Mouse (Mus musculus) embryo, embryonic 11 days (tissue): ENCODE data around the gene Ercc6l2.
A peak's percentile ranks its signal among the peaks of the same experiment; 100 is the strongest.
"Not testable (repeated sequence)": the region's sequence is repeated elsewhere in the genome, so short reads cannot be mapped to it uniquely, and the experiment has no call there.

Source experiments
- DNase-seq: peaks from one replicate; pipeline ENCODE4 v3.0.0-alpha.2; 2015

The Ercc6l2 gene

DNA sequence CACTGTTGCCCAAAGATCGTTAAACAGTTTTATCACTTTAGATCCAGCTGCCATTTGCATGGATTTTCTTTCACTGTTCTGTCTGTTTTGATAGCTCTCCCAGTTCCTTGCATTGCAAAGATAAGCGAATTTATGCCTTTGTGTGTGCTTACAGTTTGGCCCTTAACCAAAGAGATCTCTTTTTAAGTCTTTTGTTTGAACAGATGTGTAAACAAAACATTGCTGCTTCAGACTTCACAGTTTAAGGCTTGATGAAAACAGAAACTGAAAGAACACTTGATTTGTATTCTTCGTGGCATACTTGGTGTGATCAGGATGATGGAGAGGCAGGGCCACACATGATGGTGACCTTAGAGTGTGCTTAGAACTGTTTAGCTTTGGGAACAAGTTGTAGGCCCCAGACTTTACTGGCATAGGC, 70.5 kb downstream of the Ercc6l2 start:
- DNase-seq = no peak

DNA sequence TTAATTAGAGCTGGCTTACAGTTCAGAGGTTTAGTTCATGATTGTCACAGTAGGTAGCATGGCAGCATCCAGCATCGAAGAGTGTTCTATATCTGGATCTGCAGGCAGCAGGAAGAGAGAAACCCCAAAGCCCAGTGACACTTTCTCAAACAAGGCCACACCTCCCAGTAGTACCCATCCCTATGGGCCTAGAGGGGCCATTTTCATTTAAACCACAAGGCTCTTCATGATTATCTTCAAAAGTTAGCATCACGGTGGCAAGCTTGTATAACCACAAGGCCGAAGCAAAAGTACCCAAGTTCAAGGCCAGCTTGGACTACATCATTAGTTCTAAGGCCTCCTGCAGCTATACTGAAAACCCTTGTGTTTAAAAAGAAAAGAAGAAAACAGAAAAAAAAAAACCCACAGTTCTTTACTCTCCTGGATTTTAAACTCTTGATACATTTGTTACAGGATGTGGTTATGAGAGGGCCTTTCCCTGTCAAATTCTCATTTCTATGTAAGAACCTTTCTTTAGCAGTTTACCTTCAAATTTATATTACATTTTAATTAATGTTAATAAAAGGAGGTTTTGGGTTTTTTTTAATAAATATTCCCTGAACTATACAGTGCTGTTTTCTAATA, 71.5 kb downstream of the Ercc6l2 start:
- no peak for DNase-seq

DNA sequence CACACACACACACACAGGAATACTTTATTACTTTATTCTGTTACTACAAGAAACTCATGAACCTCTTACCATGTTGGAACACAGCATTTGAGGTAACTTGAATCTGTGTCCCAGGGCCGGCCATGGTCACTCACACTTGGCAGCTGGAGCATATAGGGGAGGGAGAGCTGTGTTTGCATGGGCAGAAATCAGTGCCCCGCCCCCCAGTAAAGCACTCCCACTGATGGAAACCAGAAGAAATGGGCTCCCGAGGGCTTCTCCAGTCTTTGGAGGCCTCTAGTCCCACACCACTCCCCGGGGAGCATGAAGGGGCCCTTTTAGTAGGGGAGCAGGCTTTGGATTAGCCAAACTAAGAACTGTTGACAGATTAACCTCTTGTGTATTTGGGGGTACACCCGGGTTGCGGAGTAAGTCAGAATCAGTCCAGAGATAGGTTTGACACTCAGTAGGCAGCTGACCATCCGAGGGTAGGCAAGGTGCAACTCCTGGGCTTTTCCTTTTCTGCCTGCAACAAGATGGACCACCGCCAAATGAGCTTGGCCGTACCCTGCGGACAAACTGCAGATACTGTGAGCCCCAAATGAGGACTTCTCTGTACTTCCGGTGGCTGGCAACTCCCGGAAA, 85.8 kb downstream of the Ercc6l2 start:
- DNase-seq = no peak

GRCm38 (mm10) chr13:63901303-63901713, 86.3 kb downstream of the Ercc6l2 start:
- DNase-seq = peak; percentile 87

GRCm38 (mm10) chr13:63901714-63902597, 86.9 kb downstream of the Ercc6l2 start:
- DNase-seq = peak; percentile 44

DNA sequence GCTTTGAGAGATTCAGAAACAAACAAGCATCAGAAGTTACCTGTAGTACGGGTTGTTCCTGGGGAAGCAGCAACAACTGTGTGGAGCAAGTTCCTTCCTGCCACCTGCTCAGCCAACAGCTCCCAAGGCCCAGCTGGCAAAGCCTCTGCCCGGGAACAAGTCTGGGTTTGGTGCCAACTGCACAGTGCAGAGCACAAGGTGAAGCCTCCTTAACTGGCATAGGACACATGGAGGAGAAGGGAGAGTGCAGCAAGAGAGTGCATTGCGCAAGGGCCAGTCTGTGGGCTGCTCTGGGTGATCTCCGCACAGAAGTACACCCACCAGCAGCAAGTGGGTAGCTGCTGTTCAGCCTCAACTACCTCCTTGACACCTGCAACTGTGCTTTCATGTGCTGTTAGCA, 91.5 kb downstream of the Ercc6l2 start:
- no peak for DNase-seq

GRCm38 (mm10) chr13:63907437-63907836, 92.4 kb downstream of the Ercc6l2 start:
- DNase-seq = no peak

- no peak for DNase-seq
These were observed 95.2 kb downstream of the Ercc6l2 start for GRCm38 (mm10) chr13:63910141-63910804.

DNA sequence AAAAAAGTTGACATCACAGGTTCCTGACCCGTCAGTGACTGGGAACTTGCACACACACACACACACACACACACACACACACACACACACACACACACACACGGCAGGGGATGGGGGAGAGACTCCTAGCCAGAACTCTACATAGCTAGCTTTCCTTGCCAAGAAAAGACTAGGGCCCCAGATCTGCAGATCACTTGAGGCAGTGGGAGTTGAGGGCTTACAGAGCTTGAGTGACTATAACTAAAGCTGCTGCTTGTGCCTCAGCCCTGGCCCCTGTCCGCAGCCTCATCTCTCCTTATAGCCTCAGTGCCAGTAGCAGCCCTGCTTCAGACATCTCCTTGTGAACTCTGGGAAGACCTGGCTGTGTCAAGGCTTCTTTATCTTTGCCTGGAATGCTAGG, 96.6 kb downstream of the Ercc6l2 start:
- DNase-seq = no peak

DNA sequence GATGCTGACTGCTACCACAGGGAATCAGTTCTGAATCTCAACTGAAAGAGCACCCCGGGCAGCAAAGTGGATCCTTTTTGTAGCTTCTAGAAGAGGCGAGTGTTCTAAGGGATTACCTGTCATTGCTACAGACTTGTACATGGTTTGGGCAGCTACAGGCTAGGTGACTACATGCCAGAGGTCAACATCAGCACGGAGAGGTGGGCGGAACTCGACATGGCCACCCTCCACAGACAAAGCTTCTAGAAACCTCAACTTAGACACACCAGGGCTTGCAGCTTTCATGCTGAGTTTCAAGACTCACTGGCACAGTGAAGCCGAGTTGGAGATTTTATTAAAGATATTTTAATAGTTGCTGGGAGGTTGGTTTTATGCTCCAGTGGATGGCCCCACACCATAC, 98.1 kb downstream of the Ercc6l2 start:
- no peak for DNase-seq

DNA sequence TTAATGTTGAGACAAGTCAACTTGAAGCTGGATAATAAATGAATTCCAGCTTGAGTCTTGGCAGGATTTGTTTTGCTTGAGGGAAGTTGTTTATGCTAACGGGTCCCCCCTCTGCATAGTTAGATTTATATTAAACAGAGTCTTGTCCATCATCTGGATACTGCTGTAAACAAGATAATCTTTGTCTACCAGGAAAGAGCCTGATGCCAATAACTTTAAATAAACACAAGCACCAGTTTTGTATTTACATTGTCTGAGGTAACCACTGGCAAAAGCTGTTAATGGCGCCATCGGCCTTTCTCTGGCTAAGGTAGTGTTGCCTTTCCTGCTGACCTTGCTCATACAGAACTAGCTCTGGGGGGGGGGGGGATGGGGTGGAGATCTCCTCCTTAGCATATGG, 100.1 kb downstream of the Ercc6l2 start:
- DNase-seq = no peak

DNA sequence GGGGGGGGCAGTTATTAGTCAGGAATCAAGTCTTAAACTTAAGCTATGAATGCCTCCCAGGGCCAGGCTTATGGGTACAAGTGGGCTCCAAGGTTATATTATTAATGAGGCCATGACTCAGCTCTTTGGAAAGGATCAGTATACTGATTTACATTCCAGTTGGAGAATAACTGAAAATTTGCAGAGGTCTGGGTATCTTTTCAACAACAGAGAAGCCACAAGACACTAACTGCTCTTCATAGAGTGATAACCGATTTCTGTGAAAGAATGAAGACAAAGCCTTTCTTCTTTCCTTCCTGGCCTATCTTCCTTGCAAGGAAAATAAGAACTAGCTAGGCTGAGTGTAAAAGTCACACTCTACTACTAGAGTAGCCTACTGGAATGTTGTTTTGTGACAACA, 100.6 kb downstream of the Ercc6l2 start:
- no peak for DNase-seq

- no peak for DNase-seq
These were observed 101.5 kb downstream of the Ercc6l2 start for GRCm38 (mm10) chr13:63916568-63916967.

DNA sequence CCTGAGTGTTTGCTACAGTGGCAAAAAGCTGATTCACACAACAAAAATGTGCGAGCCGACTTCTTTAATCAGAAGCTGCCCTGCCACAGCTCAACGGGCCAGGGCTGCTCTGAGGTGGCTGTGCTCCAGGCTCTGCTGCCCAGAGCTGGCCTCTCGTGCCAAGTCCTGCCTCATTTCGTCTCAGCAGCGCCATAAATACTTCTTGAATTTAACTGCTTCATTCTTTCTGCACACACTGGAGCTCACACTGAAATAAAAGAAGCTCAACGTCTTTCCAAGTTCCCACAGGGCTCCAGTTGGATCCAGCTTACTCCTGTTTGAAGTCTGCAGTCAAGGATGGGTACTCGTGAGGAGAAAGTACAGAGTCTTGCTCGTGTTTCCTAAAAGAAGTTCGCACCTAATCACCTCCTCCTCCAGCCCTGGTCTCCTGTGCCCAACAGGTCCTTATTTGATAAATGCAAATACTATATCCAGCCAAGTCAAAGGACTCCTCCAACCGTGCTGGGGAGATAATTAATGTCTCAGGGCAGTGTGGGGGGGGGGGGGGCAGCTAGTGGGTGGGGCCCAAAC, 102.2 kb downstream of the Ercc6l2 start:
- no peak for DNase-seq

- peak; percentile 81 for DNase-seq
These were observed 103.0 kb downstream of the Ercc6l2 start for GRCm38 (mm10) chr13:63917776-63918621.

GRCm38 (mm10) chr13:63918733-63919422, 103.8 kb downstream of the Ercc6l2 start:
- DNase-seq = no peak

GRCm38 (mm10) chr13:63924036-63924435, 109.0 kb downstream of the Ercc6l2 start:
- not testable (repeated sequence) for DNase-seq

DNA sequence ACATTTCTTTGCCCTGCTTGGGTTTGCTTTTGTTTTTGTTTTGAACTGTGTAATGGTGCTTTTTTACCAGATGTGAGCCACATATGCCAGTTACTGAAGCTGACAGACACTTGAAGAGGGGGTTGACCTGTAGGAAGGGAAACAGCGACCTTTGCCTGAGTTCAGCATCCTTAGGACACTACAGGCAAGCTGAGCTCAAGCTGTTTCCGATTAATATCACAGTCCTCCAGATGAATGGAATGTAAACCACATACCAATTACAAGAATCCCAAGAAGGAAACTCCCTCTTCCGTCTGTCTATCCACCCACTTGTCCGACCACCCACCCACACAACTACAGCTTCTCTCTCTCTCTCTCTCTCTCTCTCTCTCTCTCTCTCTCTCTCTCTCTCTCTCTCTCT, 112.3 kb downstream of the Ercc6l2 start:
- DNase-seq = peak; percentile 61

DNA sequence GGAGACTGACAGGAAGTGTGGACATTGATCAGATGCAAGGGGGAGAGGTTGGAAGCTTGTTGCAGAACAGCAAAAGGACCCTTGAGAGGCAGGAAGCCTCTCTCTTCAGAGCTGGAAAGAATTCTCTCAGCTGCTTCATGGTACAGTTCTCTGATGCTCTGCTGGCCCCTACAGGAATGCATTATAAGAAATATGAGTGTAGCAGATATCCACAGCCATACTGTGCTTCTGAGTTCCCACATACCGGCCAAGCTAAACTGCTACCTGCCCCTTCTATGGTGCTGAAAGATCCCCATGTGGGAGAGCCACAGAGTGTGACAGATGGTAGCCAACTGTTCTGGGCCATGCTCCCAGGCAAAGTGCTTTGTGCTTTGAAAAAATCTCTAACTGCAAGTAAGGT, 114.3 kb downstream of the Ercc6l2 start:
- DNase-seq = peak; percentile 58

DNA sequence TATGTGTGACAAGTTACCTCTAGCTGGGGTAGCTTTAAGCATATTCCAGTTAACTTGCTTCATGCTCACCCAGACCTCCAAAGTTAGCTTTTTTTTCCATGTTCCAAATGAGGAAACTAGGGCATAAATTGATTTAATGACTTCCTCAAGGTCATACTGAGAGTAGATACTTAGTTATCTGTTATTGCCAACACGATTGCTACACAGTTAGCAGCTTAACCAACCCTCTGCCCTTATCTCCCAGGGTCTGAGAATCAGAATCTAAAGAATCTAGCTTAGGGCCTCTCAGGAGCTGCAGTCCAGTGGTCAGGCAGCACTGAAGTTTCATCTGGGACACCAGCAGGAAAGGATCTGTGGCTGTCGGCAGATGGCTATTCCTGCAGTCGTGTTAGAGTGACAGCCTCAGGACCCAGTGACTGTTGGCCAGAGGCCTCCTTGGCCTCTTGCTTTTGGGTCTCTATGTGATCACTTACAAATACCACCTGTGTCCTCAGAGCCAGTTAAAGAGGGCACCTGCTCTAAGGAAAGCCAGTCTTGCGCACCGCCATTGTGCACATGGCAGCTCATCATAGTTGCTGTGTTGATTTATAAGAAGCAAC, 115.0 kb downstream of the Ercc6l2 start:
- no peak for DNase-seq

DNA sequence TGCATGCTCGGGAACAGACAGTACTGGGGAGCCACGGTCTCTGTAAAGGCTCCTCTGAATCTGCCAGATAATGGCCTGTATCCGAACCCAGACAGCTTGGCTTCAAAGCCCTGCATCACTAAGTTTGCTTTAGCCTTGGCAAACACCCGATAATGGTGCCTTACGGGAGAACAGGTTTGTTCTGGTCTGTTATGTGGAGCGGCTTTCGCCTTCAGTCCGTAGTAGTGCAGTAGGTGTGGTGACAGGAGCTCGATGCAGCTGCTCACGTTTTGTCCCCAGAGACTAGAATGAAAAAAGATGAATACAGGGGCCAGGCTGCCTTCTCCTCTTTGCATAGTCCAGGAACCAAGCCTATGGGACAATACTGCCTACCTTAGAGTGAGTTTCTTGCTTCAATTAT, 115.5 kb downstream of the Ercc6l2 start:
- DNase-seq = no peak
